12 mouse cellular contexts compared by ENCODE assay signal in genomic region chr5:111179651-111180050, GRCm38 (mm10).
DNase-seq lines count a peak whose midpoint lies in the region; ATAC-seq and TF ChIP-seq lines count a peak whose summit lies in the region.
"Had no signal": no experiment of that assay in that cellular context is flagged by ENCODE, and none has a peak within 500 bp of the region (broad histone marks: within the 10 kb centered on the region; RNA-seq: fewer than 3 reads in every experiment).

No protein-coding gene starts in this region.

- no peaks in the 10 kb centered on the region for H3K9me3 ChIP-seq in lung, postnatal 0 days (ENCODE audit: low read length)
- no peaks in the 10 kb centered on the region for H3K9me3 ChIP-seq in limb, embryonic 14.5 days (ENCODE audit: control insufficient read depth, low read length)
- H3K9me3 ChIP-seq in stomach, postnatal 0 days (ENCODE audit: control insufficient read depth, low read length): no peaks in the 10 kb centered on the region
- H3K9me3 ChIP-seq: liver, embryonic 15.5 days had no signal

- H3K36me3 ChIP-seq in lung, postnatal 0 days (ENCODE audit: insufficient read depth, low read length): no peaks in the 10 kb centered on the region
- H3K36me3 ChIP-seq in limb, embryonic 14.5 days (ENCODE audit: control insufficient read depth, insufficient read depth, low read length): peaks cover 12% of the 10 kb centered on the region
- H3K36me3 ChIP-seq in stomach, postnatal 0 days (ENCODE audit: control insufficient read depth, insufficient read depth, low read length): no peaks in the 10 kb centered on the region
- H3K36me3 ChIP-seq: liver, embryonic 15.5 days had no signal

- intact Hi-C loops in gastrocnemius, adult 2 months (cut with DNase I): no loop called here

- TF ChIP-seq CTCF in gastrocnemius, adult 2 months (IDR thresholded peaks at IDR 0.05): no peak
- no peak; the same call in 1 of the 2 replicates for TF ChIP-seq CTCF in lung, postnatal 0 days (IDR thresholded peaks at IDR 0.05)
- no peak for TF ChIP-seq CTCF in stomach, postnatal 0 days (IDR thresholded peaks at IDR 0.05; ENCODE audit: low read depth)

- H3K27me3 ChIP-seq in lung, postnatal 0 days (replicated peaks; ENCODE audit: insufficient read depth, low read length): no peaks in the 10 kb centered on the region
- no peaks in the 10 kb centered on the region for H3K27me3 ChIP-seq in limb, embryonic 14.5 days (ENCODE audit: control insufficient read depth, insufficient read depth, low read length)
- no peaks in the 10 kb centered on the region for H3K27me3 ChIP-seq in stomach, postnatal 0 days (ENCODE audit: control insufficient read depth, insufficient read depth, low read length)
- H3K27me3 ChIP-seq: liver, embryonic 15.5 days had no signal

- no peak overlapping the region for H3K4me3 ChIP-seq in gastrocnemius, adult 2 months
- H3K4me3 ChIP-seq in lung, postnatal 0 days (ENCODE audit: low read depth, low read length): no peak overlapping the region
- H3K4me3 ChIP-seq in limb, embryonic 14.5 days (replicated peaks; ENCODE audit: low read length): no peak overlapping the region
- no peak overlapping the region for H3K4me3 ChIP-seq in stomach, postnatal 0 days (ENCODE audit: low read depth, low read length)
- H3K4me3 ChIP-seq: liver, embryonic 15.5 days had no signal

- no peak for ATAC-seq in lung, postnatal 0 days
- ATAC-seq in limb, embryonic 14.5 days (ENCODE audit: low FRiP score, low read depth): no peak
- ATAC-seq in stomach, postnatal 0 days (ENCODE audit: low FRiP score, low TSS enrichment): no peak
- ATAC-seq in activated CD4-positive, CD25-positive, alpha-beta regulatory T cell, adult 4 months: no peak

- H3K27ac ChIP-seq in gastrocnemius, adult 2 months: peak overlapping the region; percentile 83
- H3K27ac ChIP-seq in lung, postnatal 0 days (ENCODE audit: low read length): no peak overlapping the region; the same call in 1 of the 2 replicates
- no peak overlapping the region for H3K27ac ChIP-seq in limb, embryonic 14.5 days (replicated peaks; ENCODE audit: low read depth, low read length)
- H3K27ac ChIP-seq in stomach, postnatal 0 days (replicated peaks): no peak overlapping the region
- H3K27ac ChIP-seq: liver, embryonic 15.5 days had no signal

- H3K4me2 ChIP-seq in lung, postnatal 0 days (replicated peaks; ENCODE audit: low read depth, low read length): no peak overlapping the region; the same call in 1 of the 2 replicates
- no peak overlapping the region for H3K4me2 ChIP-seq in limb, embryonic 14.5 days (replicated peaks; ENCODE audit: low read depth, low read length, severe bottlenecking)
- peak overlapping the region; percentile 12; the same call in 1 of the 2 replicates for H3K4me2 ChIP-seq in stomach, postnatal 0 days (replicated peaks; ENCODE audit: low read depth)
- H3K4me2 ChIP-seq: heart, embryonic 11.5 days; liver, embryonic 15.5 days had no signal

- no peak overlapping the region for H3K9ac ChIP-seq in lung, postnatal 0 days (replicated peaks; ENCODE audit: low read depth)
- peak overlapping the region; percentile 34 for H3K9ac ChIP-seq in limb, embryonic 14.5 days (ENCODE audit: low read depth, low read length, severe bottlenecking)
- H3K9ac ChIP-seq in stomach, postnatal 0 days (ENCODE audit: low read length): no peak overlapping the region
- H3K9ac ChIP-seq: liver, embryonic 15.5 days had no signal

- no peak for DNase-seq in gastrocnemius, adult 2 months
- no peak for DNase-seq in gastrocnemius, adult 8-10 months (ENCODE audit: low spot score in 2 of 2)
- peak; percentile 41 for DNase-seq in lung, postnatal 0 days (ENCODE audit: low spot score)
- no peak for DNase-seq in lung, postnatal 4 days
- no peak for DNase-seq in limb, embryonic 14.5 days (ENCODE audit: low spot score)
- DNase-seq in stomach, postnatal 0 days (ENCODE audit: low spot score): no peak
- no peak for DNase-seq in cerebellum, postnatal 36 days
- DNase-seq: adrenal gland, postnatal 36 days; spleen, adult 18-20 months had no signal

- no peak for TF ChIP-seq POLR2A in limb, embryonic 14.5 days (IDR thresholded peaks at IDR 0.05; ENCODE audit: borderline replicate concordance, extremely low read depth, insufficient read depth, insufficient read length)

- no peak for TF ChIP-seq EP300 in lung, postnatal 0 days (IDR thresholded peaks at IDR 0.05)
- TF ChIP-seq EP300 in stomach, postnatal 0 days (optimal IDR thresholded peaks at IDR 0.05): no peak

- 47% methylated on average over 7 of the region's 7 CpGs for WGBS in lung, postnatal 0 days
- 46% methylated on average over 7 of the region's 7 CpGs for WGBS in limb, embryonic 14.5 days
- WGBS in stomach, postnatal 0 days: 35% methylated on average over 7 of the region's 7 CpGs

- peaks cover 3% of the 10 kb centered on the region; the same call in 1 of the 2 replicates for H3K4me1 ChIP-seq in lung, postnatal 0 days (ENCODE audit: insufficient read depth, low read depth, low read length)
- H3K4me1 ChIP-seq in limb, embryonic 14.5 days (ENCODE audit: control insufficient read depth, insufficient read depth, low read length): peaks cover 63% of the 10 kb centered on the region
- peaks cover 4% of the 10 kb centered on the region; the same call in 1 of the 2 replicates for H3K4me1 ChIP-seq in stomach, postnatal 0 days (replicated peaks; ENCODE audit: control insufficient read depth, insufficient read depth)
- H3K4me1 ChIP-seq: liver, embryonic 15.5 days had no signal
